Mouse (Mus musculus) heart, embryonic 12.5 days (tissue): ENCODE measurements around the gene Celsr1. TPM values are rescaled to one million over a fixed set of nuclear protein-coding genes. Genes with fewer than 3 reads are reported as not detected.
"Not testable (repeated sequence)": the region's sequence is repeated elsewhere in the genome, so short reads cannot be mapped to it uniquely, and the experiment has no call there.

Experiments used
- ATAC-seq: fragments of 200-750 bp; cut with Nextera tagmentation; 2 replicates; pipeline ENCODE4 v1.8.0; 2017; ENCODE audit warnings: moderate TSS enrichment, moderate library complexity; ENCODE audit not compliant: insufficient number of reproducible peaks, low FRiP score
- H3K27ac ChIP-seq: fragments of 300-500 bp; sonication (generic); 2 replicates; pipeline ENCODE4 v1.5.1; 2016; ENCODE audit warnings: mild to moderate bottlenecking, moderate library complexity; ENCODE audit not compliant: poor library complexity, severe bottlenecking
- H3K27me3 ChIP-seq: fragments of 300-500 bp; sonication (generic); replicated peaks from 2 replicates; pipeline ENCODE4 v1.6.1; 2016; ENCODE audit warnings: mild to moderate bottlenecking, moderate library complexity
- H3K36me3 ChIP-seq: fragments of 300-500 bp; sonication (generic); 2 replicates; pipeline ENCODE4 v1.6.1; 2016; ENCODE audit warnings: mild to moderate bottlenecking, moderate library complexity
- H3K4me1 ChIP-seq: fragments of 300-500 bp; sonication (generic); replicated peaks from 2 replicates; pipeline ENCODE4 v1.6.1; 2016; ENCODE audit warnings: mild to moderate bottlenecking
- H3K4me2 ChIP-seq: fragments of 300-500 bp; sonication (generic); 2 replicates; pipeline ENCODE4 v1.6.1; 2016; ENCODE audit warnings: mild to moderate bottlenecking, moderate library complexity
- H3K4me3 ChIP-seq: fragments of 300-500 bp; sonication (generic); 2 replicates; pipeline ENCODE4 v1.5.1; 2016; ENCODE audit warnings: mild to moderate bottlenecking
- H3K9ac ChIP-seq: fragments of 300-500 bp; sonication (generic); 2 replicates; pipeline ENCODE4 v1.6.1; 2016; ENCODE audit warnings: mild to moderate bottlenecking, moderate library complexity
- H3K9me3 ChIP-seq: fragments of 300-500 bp; sonication (generic); replicated peaks from 2 replicates; pipeline ENCODE4 v1.6.1; 2016; ENCODE audit warnings: mild to moderate bottlenecking, moderate library complexity
- WGBS: fragments of 180-500 bp; shearing (Covaris S2); methylation state at CpG from one replicate; pipeline ENCODE4 v1.1.7; 2016; 5-methylcytosine and 5-hydroxymethylcytosine counted together
- polyA plus RNA-seq: library from polyadenylated mRNA; unstranded; fragments of >200 nt; fragmentation: Nextera tagmentation; extraction: Ambion mirVana; gene quantifications from 2 replicates; pipeline ENCODE4 v1.2.1, GENCODE M21; 2016

Celsr1 gene
- polyA plus RNA-seq, 1 experiment from 2014 or later = 2.0 TPM

- not testable (repeated sequence) for H3K36me3 ChIP-seq, H3K4me3 ChIP-seq, H3K27ac ChIP-seq, H3K9ac ChIP-seq, ATAC-seq, H3K27me3 ChIP-seq, H3K4me2 ChIP-seq, H3K9me3 ChIP-seq
- 58% methylated on average over 3 of the region's 3 CpGs for WGBS
- peaks cover 23% of the 10 kb centered on the region for H3K4me1 ChIP-seq
Measured at GRCm38 (mm10) chr15:86054861-86055260, 21.3 kb upstream of the Celsr1 start.

- H3K27me3 ChIP-seq = no peaks in the 10 kb centered on the region; the same call in 1 of the 2 replicates
- no peak for ATAC-seq
- H3K4me3 ChIP-seq = no peak overlapping the region
- H3K9ac ChIP-seq = no peak overlapping the region
- no peak overlapping the region for H3K4me2 ChIP-seq
- no peaks in the 10 kb centered on the region for H3K36me3 ChIP-seq
- H3K27ac ChIP-seq = no peak overlapping the region
- WGBS = 39% methylated on average over 2 of the region's 2 CpGs
- no peaks in the 10 kb centered on the region for H3K9me3 ChIP-seq
- peaks cover 17% of the 10 kb centered on the region for H3K4me1 ChIP-seq
Measured at GRCm38 (mm10) chr15:86053890-86054536, 20.4 kb upstream of the Celsr1 start.

- no peak overlapping the region for H3K27ac ChIP-seq
- WGBS = 66% methylated on average over 6 of the region's 6 CpGs
Measured at GRCm38 (mm10) chr15:86051878-86052478, 18.4 kb upstream of the Celsr1 start.

GRCm38 (mm10) chr15:86051152-86051551, 17.6 kb upstream of the Celsr1 start:
- H3K4me3 ChIP-seq = no peak overlapping the region
- 0 out of 2 replicates have a peak, but pooled peaks cover 3% of the 10 kb centered on the region for H3K4me1 ChIP-seq
- no peaks in the 10 kb centered on the region for H3K9me3 ChIP-seq
- 74% methylated on average over 10 of the region's 10 CpGs for WGBS
- H3K9ac ChIP-seq = no peak overlapping the region
- no peak for ATAC-seq
- no peak overlapping the region for H3K4me2 ChIP-seq
- H3K36me3 ChIP-seq = no peaks in the 10 kb centered on the region
- no peaks in the 10 kb centered on the region; the same call in 1 of the 2 replicates for H3K27me3 ChIP-seq
- no peak overlapping the region for H3K27ac ChIP-seq

More at GRCm38 (mm10) chr15:86051878-86052478, 18.4 kb upstream of the Celsr1 start:
- H3K36me3 ChIP-seq = no peaks in the 10 kb centered on the region
- no peaks in the 10 kb centered on the region; the same call in 1 of the 2 replicates for H3K27me3 ChIP-seq
- peaks cover 4% of the 10 kb centered on the region for H3K4me1 ChIP-seq
- ATAC-seq = no peak
- H3K9me3 ChIP-seq = no peaks in the 10 kb centered on the region
- H3K4me2 ChIP-seq = no peak overlapping the region
- H3K9ac ChIP-seq = 0 out of 2 replicates have a peak overlapping the region, but pooled peaks have one; percentile 25
- no peak overlapping the region for H3K4me3 ChIP-seq

GRCm38 (mm10) chr15:86050170-86050743, 16.7 kb upstream of the Celsr1 start:
- ATAC-seq = no peak
- Histone ChIP-seq H3K9me3 (no peaks in the 10 kb centered on the region), H3K4me2 (no peak overlapping the region), H3K4me1 (0 out of 2 replicates have a peak, but pooled peaks cover 3% of the 10 kb centered on the region), H3K4me3 (no peak overlapping the region), H3K36me3 (no peaks in the 10 kb centered on the region), H3K9ac (no peak overlapping the region), H3K27me3 (peaks cover 4% of the 10 kb centered on the region; the same call in 1 of the 2 replicates), H3K27ac (no peak overlapping the region)
- WGBS = 75% methylated on average over 4 of the region's 4 CpGs

GRCm38 (mm10) chr15:86049510-86049909, 15.9 kb upstream of the Celsr1 start:
- 76% methylated on average over 3 of the region's 3 CpGs for WGBS
- no peak overlapping the region for H3K4me3 ChIP-seq
- H3K27ac ChIP-seq = no peak overlapping the region
- 0 out of 2 replicates have a peak, but pooled peaks cover 3% of the 10 kb centered on the region for H3K4me1 ChIP-seq
- peaks cover 10% of the 10 kb centered on the region; the same call in 1 of the 2 replicates for H3K27me3 ChIP-seq
- H3K4me2 ChIP-seq = no peak overlapping the region
- H3K9me3 ChIP-seq = no peaks in the 10 kb centered on the region
- no peak for ATAC-seq
- no peaks in the 10 kb centered on the region for H3K36me3 ChIP-seq
- H3K9ac ChIP-seq = no peak overlapping the region

GRCm38 (mm10) chr15:86042364-86042763, 8.8 kb upstream of the Celsr1 start:
- no peak overlapping the region for H3K9ac ChIP-seq
- H3K27me3 ChIP-seq = peaks cover 46% of the 10 kb centered on the region
- no peaks in the 10 kb centered on the region for H3K36me3 ChIP-seq
- H3K4me1 ChIP-seq = 0 out of 2 replicates have a peak, but pooled peaks cover 3% of the 10 kb centered on the region
- H3K27ac ChIP-seq = no peak overlapping the region
- no peak overlapping the region for H3K4me3 ChIP-seq
- no peaks in the 10 kb centered on the region for H3K9me3 ChIP-seq
- 39% methylated on average over 4 of the region's 4 CpGs for WGBS
- no peak for ATAC-seq
- no peak overlapping the region for H3K4me2 ChIP-seq

- Histone ChIP-seq H3K4me3 (no peak overlapping the region), H3K27me3 (peaks cover 46% of the 10 kb centered on the region), H3K9ac (no peak overlapping the region), H3K27ac (no peak overlapping the region), H3K4me2 (no peak overlapping the region), H3K36me3 (no peaks in the 10 kb centered on the region), H3K4me1 (0 out of 2 replicates have a peak, but pooled peaks cover 3% of the 10 kb centered on the region), H3K9me3 (no peaks in the 10 kb centered on the region)
- no peak for ATAC-seq
- WGBS = 83% methylated on average over 5 of the region's 5 CpGs
Measured at GRCm38 (mm10) chr15:86041421-86041820, 7.8 kb upstream of the Celsr1 start.

GRCm38 (mm10) chr15:86038802-86039201, 5.2 kb upstream of the Celsr1 start:
- Histone ChIP-seq H3K4me2 (no peak overlapping the region), H3K36me3 (no peaks in the 10 kb centered on the region), H3K4me1 (peaks cover 9% of the 10 kb centered on the region; the same call in 1 of the 2 replicates), H3K27me3 (peaks cover 47% of the 10 kb centered on the region), H3K27ac (no peak overlapping the region), H3K9me3 (no peaks in the 10 kb centered on the region), H3K4me3 (no peak overlapping the region), H3K9ac (no peak overlapping the region)
- WGBS = 4% methylated on average over 2 of the region's 2 CpGs
- ATAC-seq = 0 out of 2 replicates have a peak, but pooled peaks have one; percentile 46

GRCm38 (mm10) chr15:86035913-86036312, 2.3 kb upstream of the Celsr1 start:
- Histone ChIP-seq H3K4me1 (peaks cover 23% of the 10 kb centered on the region), H3K36me3 (peaks cover 8% of the 10 kb centered on the region), H3K4me2 (no peak overlapping the region), H3K9me3 (peaks cover 5% of the 10 kb centered on the region), H3K9ac (no peak overlapping the region), H3K4me3 (no peak overlapping the region), H3K27ac (no peak overlapping the region), H3K27me3 (peaks cover 54% of the 10 kb centered on the region)
- 81% methylated on average over 3 of the region's 3 CpGs for WGBS
- no peak for ATAC-seq

- H3K4me1 ChIP-seq = peaks cover 25% of the 10 kb centered on the region
- no peak overlapping the region for H3K27ac ChIP-seq
- H3K27me3 ChIP-seq = peaks cover 45% of the 10 kb centered on the region
- 0 out of 2 replicates have a peak overlapping the region, but pooled peaks have one; percentile 3 for H3K9ac ChIP-seq
- peak overlapping the region; percentile 90 for H3K4me2 ChIP-seq
- peaks cover 15% of the 10 kb centered on the region for H3K36me3 ChIP-seq
- H3K4me3 ChIP-seq = peak overlapping the region; percentile 61
- ATAC-seq = no peak
- peaks cover 11% of the 10 kb centered on the region for H3K9me3 ChIP-seq
- WGBS = 8% methylated on average over 12 of the region's 12 CpGs
Measured at GRCm38 (mm10) chr15:86034781-86035360, 1.3 kb upstream of the Celsr1 start.
